Mouse (Mus musculus) adrenal gland, adult 8-10 months (tissue): Measurements from ENCODE around the gene Gbp8. TPM values are rescaled to one million over a fixed set of nuclear protein-coding genes. Genes with fewer than 3 reads are reported as not detected.
"Not testable (repeated sequence)": the region's sequence is repeated elsewhere in the genome, so short reads cannot be mapped to it uniquely, and the experiment has no call there.

ENCODE experiments used
- DNase-seq: peaks from one replicate; pipeline ENCODE4 v3.0.0; 2022
- total RNA-seq, 4 experiments: library from RNA; stranded (reverse); gene quantifications; 2 replicates each; pipeline ENCODE4 v1.2.4; 2022

Gene Gbp8
- 1 to 10 TPM in 2 of 4 experiments, under 1 TPM in 2; 0.70 to 1.9 (median 1.3) TPM for total RNA-seq

GRCm38 (mm10) chr5:105139409-105140088 lies at the start of gene Gbp8, which contains the start of the genes Gbp9 and Gbp4:
Gbp8 (minus strand) TSS chr5:105139540.
Gbp9 (minus strand) TSS chr5:105139539.
Gbp4 (minus strand) TSS chr5:105139586.
- DNase-seq: peak; percentile 21

GRCm38 (mm10) chr5:105181446-105181845 lies 42.1 kb upstream of the Gbp8 start:
- DNase-seq: no peak

- DNase-seq: no peak
These were observed 17.2 kb upstream of the Gbp8 start for GRCm38 (mm10) chr5:105156582-105156981.

GRCm38 (mm10) chr5:105154049-105154448 lies 14.7 kb upstream of the Gbp8 start:
- DNase-seq: no peak

- DNase-seq: not testable (repeated sequence)
These were observed 8.7 kb upstream of the Gbp8 start for GRCm38 (mm10) chr5:105148062-105148461.

- no peak for DNase-seq
These were observed 7.1 kb upstream of the Gbp8 start for GRCm38 (mm10) chr5:105146447-105146846.

- not testable (repeated sequence) for DNase-seq
These were observed 6.4 kb upstream of the Gbp8 start for GRCm38 (mm10) chr5:105145731-105146130.

- DNase-seq: not testable (repeated sequence)
These were observed 910 bp upstream of the Gbp8 start for GRCm38 (mm10) chr5:105140089-105140810.

- no peak for DNase-seq
These were observed 434 bp downstream of the Gbp8 start for GRCm38 (mm10) chr5:105138906-105139305.

- not testable (repeated sequence) for DNase-seq
These were observed 2.5 kb downstream of the Gbp8 start for GRCm38 (mm10) chr5:105136706-105137304.

GRCm38 (mm10) chr5:105121731-105122130 lies 17.6 kb downstream of the Gbp8 start:
- not testable (repeated sequence) for DNase-seq

GRCm38 (mm10) chr5:105115740-105116139 lies 23.6 kb downstream of the Gbp8 start:
- DNase-seq: no peak

GRCm38 (mm10) chr5:105114696-105115095 lies 24.6 kb downstream of the Gbp8 start:
- DNase-seq: no peak

GRCm38 (mm10) chr5:105113656-105114055 lies 25.7 kb downstream of the Gbp8 start:
- no peak for DNase-seq

- peak; percentile 44 for DNase-seq
These were observed 29.0 kb downstream of the Gbp8 start for GRCm38 (mm10) chr5:105110271-105110852.

GRCm38 (mm10) chr5:105109775-105110174 lies 29.6 kb downstream of the Gbp8 start:
- DNase-seq: not testable (repeated sequence)

GRCm38 (mm10) chr5:105105689-105106088 lies 33.7 kb downstream of the Gbp8 start:
- DNase-seq: not testable (repeated sequence)

GRCm38 (mm10) chr5:105081900-105082299 lies 57.4 kb downstream of the Gbp8 start:
- DNase-seq: no peak

- not testable (repeated sequence) for DNase-seq
These were observed 71.0 kb downstream of the Gbp8 start for GRCm38 (mm10) chr5:105068356-105068755.

GRCm38 (mm10) chr5:105064443-105064842 lies 74.9 kb downstream of the Gbp8 start:
- DNase-seq: not testable (repeated sequence)

GRCm38 (mm10) chr5:105063321-105063720 lies 76.0 kb downstream of the Gbp8 start:
- DNase-seq: no peak

GRCm38 (mm10) chr5:105062403-105062802 lies 76.9 kb downstream of the Gbp8 start:
- DNase-seq: not testable (repeated sequence)

GRCm38 (mm10) chr5:105060224-105060623 lies 79.1 kb downstream of the Gbp8 start:
- DNase-seq: no peak
